Mouse (Mus musculus) fat pad, adult 2 months (tissue): Measurements from ENCODE around the gene Ebpl.
"Not testable (repeated sequence)": the region's sequence is repeated elsewhere in the genome, so short reads cannot be mapped to it uniquely, and the experiment has no call there.

Experiments used
- DNase-seq: peaks from one replicate; pipeline ENCODE4 v3.0.0-alpha.2; 2011; ENCODE audit warnings: low read depth, low spot score; ENCODE audit errors: extremely low read depth

Ebpl gene

DNA sequence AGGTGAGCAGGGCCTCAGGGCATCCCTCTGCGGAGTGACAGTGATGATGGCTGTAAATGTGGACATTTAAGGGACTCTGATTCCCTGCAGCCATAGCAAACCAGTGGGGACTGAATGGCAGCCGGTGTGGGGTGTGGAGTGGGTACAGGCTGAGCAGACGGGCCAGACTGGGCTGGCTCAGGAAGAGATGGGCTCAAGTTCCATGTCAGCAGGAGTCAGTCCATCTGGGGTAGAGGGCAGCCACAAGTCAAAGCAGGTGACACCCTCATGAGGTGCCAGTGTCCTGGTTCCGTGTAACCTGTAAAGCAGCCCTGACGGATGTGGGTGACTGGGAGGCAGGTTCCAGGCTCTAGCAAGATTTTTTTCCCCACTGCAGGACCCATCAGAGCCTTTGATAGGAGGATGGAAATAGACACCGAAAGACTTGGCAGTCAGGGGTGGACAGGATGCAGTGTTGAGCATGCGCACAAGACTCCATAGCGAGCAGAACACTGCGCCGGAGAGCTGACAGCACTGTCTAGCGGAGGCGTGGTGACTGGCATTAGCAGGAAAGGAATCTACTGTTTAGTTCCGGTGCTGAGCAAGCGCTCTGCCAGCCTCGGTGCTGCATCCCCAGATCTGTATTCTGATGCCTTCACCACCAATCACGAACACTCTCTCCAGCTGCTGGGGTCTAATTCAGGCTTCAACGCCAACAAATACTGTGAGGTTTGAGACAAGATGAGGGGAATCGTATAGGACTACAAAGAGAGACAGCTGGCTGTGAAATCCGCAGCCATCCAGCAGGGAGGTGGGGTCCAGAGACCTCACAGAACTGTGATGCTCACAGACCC, 32.4 kb downstream of the Ebpl start:
- no peak for DNase-seq

DNA sequence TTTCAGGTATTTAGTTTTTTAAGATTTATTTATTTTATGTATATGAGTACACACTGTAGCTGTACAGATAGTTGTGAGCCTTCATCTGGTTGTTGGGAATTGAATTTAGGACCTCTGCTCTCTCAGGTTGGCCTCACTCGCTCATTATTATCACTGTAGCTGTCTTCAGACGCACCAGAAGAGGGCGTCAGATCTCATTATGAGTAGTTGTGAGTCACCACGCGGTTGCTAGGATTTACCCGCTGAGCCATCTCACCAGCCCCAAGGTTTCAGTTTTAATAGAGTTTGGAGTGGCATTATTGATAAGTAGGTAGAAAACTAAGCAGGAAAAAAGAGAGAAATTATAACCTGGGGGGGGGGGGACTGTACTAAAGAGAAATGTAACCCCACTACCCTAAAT, 33.2 kb downstream of the Ebpl start:
- DNase-seq: not testable (repeated sequence)

DNA sequence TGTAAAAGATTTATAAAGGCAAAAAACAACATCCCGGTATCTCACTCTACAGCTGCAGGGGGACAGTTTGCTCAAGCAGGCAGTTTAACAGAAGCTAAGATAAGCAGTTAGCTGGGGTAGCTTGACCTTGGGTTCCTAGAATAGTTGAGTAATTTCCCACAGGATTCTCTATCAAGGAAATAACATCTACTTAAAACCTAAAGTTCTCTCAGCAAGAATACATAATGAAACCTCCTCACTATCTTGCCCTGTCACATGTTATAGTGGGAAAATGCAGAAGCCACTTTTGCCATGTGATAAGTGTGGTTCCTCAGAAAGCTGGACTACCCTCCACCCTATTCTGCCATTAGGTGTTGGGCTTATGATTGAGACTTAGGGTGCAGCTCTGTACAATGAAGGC, 37.5 kb downstream of the Ebpl start:
- DNase-seq: no peak

DNA sequence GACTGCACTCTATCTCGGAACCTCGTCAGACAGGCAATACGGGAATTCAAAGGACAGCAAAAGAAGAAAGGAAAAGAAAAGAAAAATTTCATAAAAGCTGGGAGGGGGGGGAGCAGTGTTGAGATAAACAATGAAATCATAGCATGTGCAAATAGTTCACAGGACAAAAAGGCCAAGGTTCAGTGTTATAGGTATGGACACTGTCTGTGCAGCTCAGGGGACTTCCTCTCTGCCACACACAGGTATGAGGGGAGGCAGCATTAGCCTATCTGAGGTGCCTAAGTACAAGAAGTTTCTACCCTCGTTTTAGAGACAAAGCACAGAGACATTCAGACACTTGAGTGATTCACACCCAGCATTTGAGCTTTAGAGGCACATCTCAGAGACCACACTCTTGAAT, 39.0 kb downstream of the Ebpl start:
- DNase-seq: no peak

DNA sequence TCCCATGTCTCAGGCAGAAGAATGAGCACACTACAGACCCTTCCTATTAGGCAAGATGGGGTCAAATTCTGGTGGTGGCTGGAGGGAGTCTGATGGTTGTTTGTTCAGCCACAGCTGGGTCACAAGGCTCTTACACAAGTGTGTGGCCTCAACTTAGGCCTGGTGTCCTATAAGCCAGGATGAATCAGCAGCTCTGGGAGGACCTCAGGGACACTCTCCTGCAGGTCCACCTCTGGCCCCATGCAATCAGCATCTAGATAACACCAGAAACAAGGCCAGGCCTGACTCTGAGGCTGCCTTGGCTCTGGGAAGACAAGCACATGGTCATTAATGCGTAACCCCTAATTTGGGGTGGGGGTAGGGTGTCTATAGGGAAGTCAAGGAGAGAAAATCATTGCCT, 39.5 kb downstream of the Ebpl start:
- no peak for DNase-seq

DNA sequence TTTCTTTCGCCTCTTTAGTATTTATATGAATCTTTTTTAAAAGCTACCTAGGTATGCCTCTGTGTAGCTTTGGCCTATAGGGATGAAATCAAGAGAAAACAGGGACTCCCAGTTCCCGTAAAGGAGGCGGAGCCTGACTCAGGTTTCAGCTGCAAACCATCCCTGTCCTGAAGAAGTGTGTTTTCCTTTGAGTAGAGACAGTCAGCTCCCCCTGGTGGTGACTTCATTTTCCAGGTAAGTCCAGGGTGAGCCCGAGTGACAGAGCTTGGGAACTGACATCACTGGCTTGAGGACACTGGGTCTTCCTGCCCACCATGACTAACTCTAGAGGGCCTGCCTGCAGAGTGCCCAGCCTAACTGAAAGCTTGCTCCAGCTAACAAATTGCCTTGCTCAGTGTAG, 43.4 kb downstream of the Ebpl start:
- DNase-seq: no peak

DNA sequence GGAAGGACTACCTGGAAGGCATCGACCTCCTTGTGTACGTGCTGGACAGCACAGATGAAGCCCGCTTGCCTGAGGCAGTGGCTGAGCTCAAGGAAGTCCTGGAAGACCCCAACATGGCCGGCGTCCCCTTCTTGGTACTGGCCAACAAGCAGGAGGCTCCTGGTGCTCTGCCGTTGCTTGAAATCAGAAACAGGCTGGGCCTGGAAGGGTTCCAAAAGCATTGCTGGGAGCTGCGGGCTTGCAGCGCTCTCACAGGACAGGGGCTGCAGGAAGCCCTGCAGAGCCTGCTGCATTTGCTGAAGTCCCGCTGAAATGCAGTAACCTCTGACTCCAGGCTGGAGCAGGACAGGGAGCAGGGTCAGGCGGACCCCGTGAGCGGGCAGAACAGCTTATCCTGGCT, 49.3 kb downstream of the Ebpl start:
- DNase-seq: no peak

DNA sequence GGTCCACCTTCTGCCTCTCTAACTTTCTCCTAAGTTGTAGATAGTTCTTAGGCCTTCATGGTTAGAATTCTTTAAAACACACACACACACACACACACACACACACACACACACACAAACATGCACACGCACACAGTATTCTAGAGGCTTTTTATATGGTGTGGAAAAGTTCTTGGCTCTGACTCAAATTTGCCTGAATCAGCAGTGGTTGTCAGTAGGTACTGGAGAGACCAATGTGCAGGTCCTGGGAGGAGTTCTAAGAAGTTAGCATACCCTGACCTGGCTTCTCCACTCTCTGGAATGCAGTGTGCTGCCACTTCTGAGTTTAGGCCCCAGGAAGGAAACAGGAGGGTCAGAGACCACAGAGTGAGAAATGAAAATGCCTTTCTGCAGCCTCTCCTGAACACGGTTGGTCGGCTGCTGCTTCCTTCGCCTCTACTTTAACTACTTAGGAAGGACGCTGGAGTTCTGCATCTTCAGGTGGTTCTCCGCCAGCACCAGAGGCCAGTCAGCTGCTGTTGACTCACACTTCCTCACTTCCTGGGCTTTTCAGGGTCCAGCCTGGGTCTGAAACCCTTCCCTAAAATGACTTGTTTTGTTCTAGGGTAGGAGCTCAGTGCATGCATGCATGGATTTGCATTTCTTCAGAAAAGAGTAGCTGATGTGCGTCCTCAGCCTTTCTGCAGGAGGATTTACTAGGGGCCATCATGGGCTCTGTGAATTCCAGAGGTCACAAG, 50.0 kb downstream of the Ebpl start:
- no peak for DNase-seq

DNA sequence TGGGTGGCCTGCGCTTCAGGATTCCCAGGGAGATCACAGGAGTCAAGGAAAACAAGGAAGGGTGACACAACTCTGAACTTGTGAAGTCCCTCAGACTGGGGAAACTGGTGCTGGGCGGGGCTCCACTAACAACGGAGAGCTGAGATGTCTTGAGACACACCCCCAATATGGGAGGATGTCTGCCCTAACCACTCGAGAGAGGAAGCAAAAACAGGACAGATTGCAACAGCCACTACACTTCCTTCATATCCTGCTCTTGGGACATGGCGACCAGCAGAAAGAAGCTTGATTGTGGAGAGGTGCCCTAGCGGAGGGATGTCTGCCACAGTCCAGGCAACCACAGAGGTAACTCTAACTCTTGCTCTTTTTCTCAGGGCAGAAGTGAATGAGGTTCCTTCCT, 50.6 kb downstream of the Ebpl start, which contains the start of gene Arl11:
TSS of gene Arl11 (plus strand) at position 161 of the 400 bp plus-strand sequence.
- no peak for DNase-seq

DNA sequence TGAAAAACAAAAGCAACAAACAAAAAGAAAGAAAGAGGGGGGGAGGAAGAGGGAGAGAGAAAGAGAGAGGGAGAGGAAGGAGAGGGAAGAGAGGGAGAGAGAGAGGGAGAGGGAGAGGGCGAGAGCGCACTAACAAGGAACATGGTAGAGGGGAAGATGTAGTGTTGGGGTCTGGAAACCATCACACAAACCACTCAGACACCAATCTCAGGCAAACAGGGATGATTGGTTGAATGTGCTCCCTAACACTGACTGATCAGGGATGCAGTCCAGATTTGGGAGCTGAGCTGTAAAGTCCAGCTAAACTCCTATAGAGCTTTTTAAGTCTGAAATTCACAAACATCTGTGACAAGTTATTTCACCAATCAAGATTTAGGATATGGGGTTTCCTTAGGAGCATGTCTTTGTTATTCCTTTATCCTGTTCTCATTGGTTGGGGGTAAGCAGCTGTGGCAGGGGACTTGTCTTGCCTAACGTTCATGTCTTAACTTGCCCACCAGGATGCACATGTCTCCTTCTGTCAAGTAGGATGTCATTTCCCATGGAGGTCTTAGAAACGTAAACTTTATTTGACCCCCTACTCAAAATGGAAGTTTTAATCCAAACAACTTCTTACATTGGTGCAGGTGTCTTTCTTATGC, 56.1 kb downstream of the Ebpl start:
- no peak for DNase-seq

DNA sequence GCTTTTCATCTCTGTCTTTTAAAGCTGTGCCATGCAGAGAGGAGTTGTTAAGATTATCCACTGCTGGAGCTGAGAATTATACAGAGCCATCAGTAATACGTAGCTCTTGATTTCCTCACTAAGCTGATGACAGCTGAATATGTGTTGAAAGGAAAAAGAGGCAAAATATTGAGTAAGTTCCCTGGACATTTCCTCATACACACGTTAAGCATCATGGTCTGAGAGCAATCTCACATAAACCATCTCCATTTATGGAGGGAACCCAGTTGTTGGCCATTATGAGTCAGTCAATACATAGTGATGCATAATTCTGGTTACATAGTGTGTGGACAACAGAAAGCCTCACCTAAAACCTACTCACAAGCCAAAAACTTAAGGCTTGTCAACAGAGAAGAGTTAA, 57.8 kb downstream of the Ebpl start:
- DNase-seq: no peak

DNA sequence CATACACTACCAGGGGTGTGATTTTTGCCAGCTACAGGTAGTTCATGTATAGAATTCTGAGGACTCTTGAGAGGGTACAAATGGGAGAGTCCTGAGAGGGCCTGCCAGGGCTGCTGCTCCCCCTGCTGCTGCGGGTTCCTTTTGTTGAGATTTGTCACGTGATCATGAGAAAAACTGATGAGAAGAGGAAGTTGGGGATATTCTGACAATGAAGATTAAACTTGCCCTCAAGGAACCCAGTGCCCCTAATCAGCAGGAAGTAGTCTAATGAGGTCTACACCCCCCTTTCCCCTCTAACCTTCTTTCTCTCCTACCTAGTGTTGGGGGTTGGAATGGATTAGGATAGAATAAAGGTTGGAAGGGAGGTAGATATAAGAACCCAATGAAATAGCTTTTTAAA, 58.9 kb downstream of the Ebpl start:
- no peak for DNase-seq

DNA sequence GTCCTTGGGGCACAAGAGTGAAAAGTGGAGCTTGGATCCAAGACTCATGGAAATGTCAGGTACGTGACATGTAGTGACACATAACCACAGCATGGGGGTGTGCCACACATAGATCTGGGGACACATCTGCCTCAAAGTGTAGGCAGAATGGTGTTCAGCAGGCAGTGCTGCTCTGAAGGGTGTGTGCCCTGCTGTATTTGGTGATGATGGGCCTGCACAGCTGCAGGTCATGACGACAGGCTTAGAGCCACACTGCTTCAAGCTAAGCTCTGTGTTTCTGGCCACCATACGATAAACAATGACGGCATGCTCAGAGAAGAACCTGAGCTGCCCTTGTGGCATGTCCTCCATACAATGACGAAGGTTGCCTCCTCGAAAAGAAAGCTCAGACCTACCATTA, 60.4 kb downstream of the Ebpl start:
- DNase-seq: no peak

DNA sequence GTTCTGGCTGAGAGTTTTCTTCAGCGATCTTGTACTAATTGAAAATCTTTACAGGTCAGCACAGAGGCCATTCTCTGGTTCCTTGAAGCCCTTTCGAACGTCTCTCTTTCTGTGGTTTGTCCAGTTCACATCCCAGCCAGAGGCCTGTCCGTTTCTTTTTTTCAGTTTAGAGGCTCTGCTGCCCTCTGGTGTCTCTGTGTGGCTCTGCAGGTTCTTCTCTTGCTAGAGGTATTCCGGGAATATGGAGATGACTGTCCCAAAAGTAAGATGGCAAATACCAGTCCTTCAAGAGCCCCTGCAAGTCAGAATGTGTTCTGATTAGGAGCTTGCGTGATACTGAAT, 65.5 kb downstream of the Ebpl start:
- DNase-seq: no peak

DNA sequence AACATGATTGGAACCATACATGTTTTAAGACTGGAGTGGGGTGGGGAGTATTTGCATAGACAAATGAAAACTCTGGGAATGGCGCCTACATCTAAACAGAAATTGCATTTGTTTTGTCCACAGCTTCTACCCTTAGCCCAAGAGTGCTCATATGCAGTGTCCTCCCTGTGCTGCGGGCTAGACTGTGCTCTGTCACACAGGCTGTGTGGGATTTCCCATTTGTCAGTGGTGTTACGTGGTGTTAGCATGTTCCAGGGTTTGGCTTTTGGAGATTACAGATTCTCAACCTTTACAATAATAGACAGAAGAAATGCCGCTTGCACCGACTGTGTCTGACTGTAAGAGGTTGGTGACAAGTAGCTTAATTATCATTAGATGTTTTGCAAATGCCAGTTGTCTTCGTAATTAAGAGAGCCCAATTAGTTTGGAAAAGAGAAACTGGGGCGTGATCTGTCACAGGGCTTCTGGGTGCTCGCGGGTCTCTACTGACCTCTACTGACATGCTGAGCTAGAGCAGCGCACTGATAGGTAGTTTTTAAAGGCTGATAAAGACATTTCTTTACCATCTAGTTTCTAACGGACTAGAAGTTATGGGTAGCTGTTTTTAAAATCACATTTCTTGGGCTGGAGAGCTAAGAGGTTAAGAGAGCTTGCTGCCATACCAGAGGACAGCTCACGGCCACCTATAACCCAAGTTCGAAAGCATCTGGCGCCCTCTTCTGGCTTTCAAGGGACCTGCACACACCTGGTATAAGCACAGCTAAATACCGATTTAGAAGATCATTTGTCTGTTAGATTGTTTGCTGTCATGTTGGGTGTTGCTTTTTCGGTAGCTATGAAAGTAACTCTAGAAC, 66.1 kb downstream of the Ebpl start:
- no peak for DNase-seq

DNA sequence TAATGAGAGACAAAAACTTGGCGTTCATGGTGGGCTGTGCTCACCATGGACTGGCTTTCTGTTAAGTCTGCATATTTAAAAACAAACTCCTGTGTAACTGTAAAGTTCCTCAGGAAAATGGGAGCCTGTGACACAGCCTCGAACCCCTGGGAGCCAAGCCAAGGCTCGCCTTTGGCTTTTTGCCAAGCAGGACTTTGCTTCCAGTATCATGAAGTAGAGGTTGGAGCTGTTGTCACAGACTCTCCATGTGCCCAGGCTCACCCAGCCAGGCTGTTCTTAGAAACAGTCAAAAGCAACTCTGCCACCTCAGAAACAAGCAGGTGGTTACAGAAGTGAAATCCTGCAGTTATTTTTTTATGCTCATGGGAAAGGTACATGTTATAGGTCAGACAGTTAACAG, 69.6 kb downstream of the Ebpl start:
- DNase-seq: peak; percentile 50

DNA sequence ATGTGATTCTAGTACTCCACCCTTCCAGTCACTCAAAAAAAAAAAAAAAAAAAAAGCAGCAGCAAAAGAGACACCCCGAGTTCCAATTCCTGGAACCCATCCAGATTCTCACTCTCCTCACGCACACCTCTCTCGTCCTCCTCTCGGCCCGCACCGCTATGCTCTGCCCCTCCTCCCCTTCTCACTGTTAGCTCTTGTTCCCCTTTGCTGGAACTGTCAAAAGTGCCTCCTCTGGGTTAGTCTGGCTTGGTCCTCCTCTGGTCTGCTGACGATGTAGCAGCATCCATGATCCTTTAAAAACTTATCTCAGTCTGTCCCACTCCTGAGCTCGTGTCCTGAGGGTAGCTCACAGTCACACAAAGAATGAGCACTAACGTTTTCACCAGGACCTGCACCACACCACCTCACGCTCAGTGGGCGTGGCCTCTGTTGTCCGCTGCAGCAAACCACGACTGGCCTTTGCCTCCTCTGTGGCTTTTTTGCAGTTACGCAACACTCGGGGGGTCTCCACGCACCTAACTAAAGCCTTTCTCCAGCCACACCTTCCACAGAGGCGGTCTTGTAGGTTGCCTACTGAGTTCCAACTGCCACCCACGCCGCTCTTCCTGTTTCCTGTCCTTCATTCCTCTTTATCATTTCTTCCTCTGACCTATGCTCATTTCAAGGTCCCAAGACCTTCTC, 71.5 kb downstream of the Ebpl start:
- DNase-seq: no peak
